Mouse (Mus musculus) cerebellum, adult 18-20 months (tissue): ENCODE measurements at regions not wholly inside any gene's neighbourhood (a gene's known extent, or its start where the extent isn't known, plus 50 kb on each side); places are given as distances from the start of the nearest gene placed in this dataset.
"Not testable (repeated sequence)": the region's sequence is repeated elsewhere in the genome, so short reads cannot be mapped to it uniquely, and the experiment has no call there.

Experiments
- DNase-seq, 2 experiments: peaks; one replicate each; pipeline ENCODE4 v3.0.0; 2021

GRCm38 (mm10) chr4:21464456-21464855 is 221.3 kb downstream of the Prdm13 start:
- DNase-seq, result no peak

- no peak for DNase-seq
Measured at GRCm38 (mm10) chr4:21441274-21441673, 244.5 kb downstream of the Prdm13 start.

GRCm38 (mm10) chr4:21436710-21437109 is 249.1 kb downstream of the Prdm13 start:
- DNase-seq, result no peak

GRCm38 (mm10) chr4:21407850-21408249 is 277.9 kb downstream of the Prdm13 start:
- no peak for DNase-seq

GRCm38 (mm10) chr4:21369314-21369713 is 316.4 kb downstream of the Prdm13 start:
- DNase-seq, result no peak

- DNase-seq, result peak; percentile 5 to 6
Measured at GRCm38 (mm10) chr4:21368234-21369021, 317.3 kb downstream of the Prdm13 start.

- no peak for DNase-seq
Measured at GRCm38 (mm10) chr4:21321769-21322168, 364.0 kb downstream of the Prdm13 start.

- DNase-seq, result not testable (repeated sequence)
Measured at GRCm38 (mm10) chr4:21309239-21309638, 376.5 kb downstream of the Prdm13 start.

- DNase-seq, result no peak
Measured at GRCm38 (mm10) chr4:21307476-21308011, 378.2 kb downstream of the Prdm13 start.

- DNase-seq, result no peak
Measured at GRCm38 (mm10) chr4:21300141-21300540, 385.6 kb downstream of the Prdm13 start.

- DNase-seq, result no peak
Measured at GRCm38 (mm10) chr4:21267302-21267701, 418.5 kb downstream of the Prdm13 start.

- no peak for DNase-seq
Measured at GRCm38 (mm10) chr4:21266886-21267285, 418.9 kb downstream of the Prdm13 start.

- no peak for DNase-seq
Measured at GRCm38 (mm10) chr4:21250396-21250795, 435.4 kb downstream of the Prdm13 start.

- peak; percentile 4 to 5 for DNase-seq
Measured at GRCm38 (mm10) chr4:21222631-21223030, 463.1 kb downstream of the Prdm13 start.

GRCm38 (mm10) chr4:21207617-21208016 is 478.1 kb downstream of the Prdm13 start:
- no peak for DNase-seq

GRCm38 (mm10) chr4:21195620-21196019 is 490.1 kb downstream of the Prdm13 start:
- DNase-seq, result no peak

- DNase-seq, result no peak
Measured at GRCm38 (mm10) chr4:21173789-21174188, 512.0 kb downstream of the Prdm13 start.

- DNase-seq, result no peak
Measured at GRCm38 (mm10) chr4:21173019-21173418, 512.7 kb downstream of the Prdm13 start.

GRCm38 (mm10) chr4:21170734-21171133 is 515.0 kb downstream of the Prdm13 start:
- no peak for DNase-seq

GRCm38 (mm10) chr4:21162124-21162523 is 523.6 kb downstream of the Prdm13 start:
- DNase-seq, result no peak

GRCm38 (mm10) chr4:21125892-21126291 is 559.9 kb downstream of the Prdm13 start:
- no peak for DNase-seq

- DNase-seq, result no peak
Measured at GRCm38 (mm10) chr4:21095741-21096140, 590.0 kb downstream of the Prdm13 start.

- DNase-seq, result no peak
Measured at GRCm38 (mm10) chr4:21070198-21070785, 615.5 kb downstream of the Prdm13 start.
